Mouse (Mus musculus) inflammation-experienced regulatory T-cells, adult 16 weeks (primary cell): Measurements from ENCODE around the gene Arhgef40. TPM values are rescaled to one million over a fixed set of nuclear protein-coding genes. Genes with fewer than 3 reads are reported as not detected.

Experiments
- polyA plus RNA-seq: library from polyadenylated mRNA; unstranded; fragments of 100-300 nt; shearing (Covaris generic); gene quantifications from one replicate; pipeline ENCODE4 v1.2.1, GENCODE M21; 2017

Arhgef40 gene
- 1.3 TPM for polyA plus RNA-seq

GRCm38 (mm10) chr14:51984247-51985231, at the start of gene Arhgef40:
TSS of gene Arhgef40 (plus strand) at chr14:51984719.

GRCm38 (mm10) chr14:52015445-52016100, 31.1 kb downstream of the Arhgef40 start, which contains the start of gene Tmem253:
TSS of gene Tmem253 (plus strand) at chr14:52015658.

GRCm38 (mm10) chr14:52020486-52021137, 36.1 kb downstream of the Arhgef40 start, which contains the start of gene Zfp219:
TSS of gene Zfp219 (minus strand) at chr14:52020733.

GRCm38 (mm10) chr14:52042359-52042758, 57.8 kb downstream of the Arhgef40 start, which contains the start of gene Olfr221:
TSS of gene Olfr221 (minus strand) at chr14:52042459.

Other genes starting within 250 kb of the Arhgef40 start
- not detected for gene Ang4, start 211.1 kb upstream of the Arhgef40 start, polyA plus RNA-seq
- gene AY358078, start 184.7 kb upstream of the Arhgef40 start, polyA plus RNA-seq, result not detected
- gene Ear6, start 131.0 kb upstream of the Arhgef40 start, polyA plus RNA-seq, result not detected
- gene Mettl17, start 99.9 kb upstream of the Arhgef40 start, polyA plus RNA-seq, result 110 TPM
- 0.46 TPM for gene Slc39a2, start 91.8 kb upstream of the Arhgef40 start, polyA plus RNA-seq
- gene Ndrg2, start 70.6 kb upstream of the Arhgef40 start, polyA plus RNA-seq, result 47.0 TPM
- not detected for gene Tppp2, start 66.3 kb upstream of the Arhgef40 start, polyA plus RNA-seq
- gene Rnase13, start 61.9 kb upstream of the Arhgef40 start, polyA plus RNA-seq, result not detected
- not detected for gene Tmem253, start 30.9 kb downstream of the Arhgef40 start, polyA plus RNA-seq
- gene Zfp219, start 36.0 kb downstream of the Arhgef40 start, polyA plus RNA-seq, result 11.7 TPM
- 0.18 TPM for gene Olfr221, start 57.7 kb downstream of the Arhgef40 start, polyA plus RNA-seq
- gene Hnrnpc, start 119.3 kb downstream of the Arhgef40 start, polyA plus RNA-seq, result 513 TPM
- 4.7 TPM for gene Rpgrip1, start 126.0 kb downstream of the Arhgef40 start, polyA plus RNA-seq
- 35.8 TPM for gene Supt16, start 212.7 kb downstream of the Arhgef40 start, polyA plus RNA-seq